Mouse (Mus musculus) embryonic fibroblast, embryonic 13.5 days (primary cell): ENCODE data around the gene Immp2l.

Experiments used
- CTCF ChIP-seq: IDR thresholded peaks from 2 replicates; pipeline ENCODE4 v1.5.1; 2011; ENCODE audit warnings: mild to moderate bottlenecking, control low read depth, low read length, moderate library complexity, borderline replicate concordance; ENCODE audit not compliant: insufficient read depth
- POLR2A ChIP-seq: IDR thresholded peaks from 2 replicates; pipeline ENCODE4 v1.6.1; 2011; ENCODE audit warnings: low read depth, mild to moderate bottlenecking, control low read depth, low read length, moderate library complexity

GRCm38 (mm10) chr12:40979716-40980115, 44.2 kb upstream of the Immp2l start:
- no peak for TF ChIP-seq CTCF
- TF ChIP-seq POLR2A, result no peak
